Mouse (Mus musculus): ENCODE measurements at regions not wholly inside any gene's neighbourhood (a gene's known extent, or its start where the extent isn't known, plus 50 kb on each side); places are given as distances from the start of the nearest gene placed in this dataset.

- TF ChIP-seq CTCF (IDR thresholded peaks at IDR 0.05; ENCODE audit: low read depth, low read length) (no peak), POLR2A (IDR thresholded peaks at IDR 0.05; ENCODE audit: extremely low read depth, insufficient read depth, low read length) (no peak)
These were observed 166.0 kb upstream of the Lef1 start for GRCm38 (mm10) chr3:130944241-130944640.
